In genomic region chr5:110231638-110232037, GRCm38 (mm10) we compare ENCODE assay signal across 8 mouse cellular contexts. TPM values are rescaled to one million over a fixed set of nuclear protein-coding genes. Genes with fewer than 3 reads are reported as not detected.
DNase-seq lines count a peak whose midpoint lies in the region; ATAC-seq lines count a peak whose summit lies in the region.

No protein-coding gene starts in this region.

- H3K4me1 ChIP-seq in hindbrain, embryonic 15.5 days (replicated peaks) = peaks cover 25% of the 10 kb centered on the region
- peaks cover 25% of the 10 kb centered on the region for H3K4me1 ChIP-seq in liver, embryonic 15.5 days (replicated peaks)
- 0 out of 2 replicates have a peak, but pooled peaks cover 13% of the 10 kb centered on the region for H3K4me1 ChIP-seq in stomach, embryonic 15.5 days

- peak; percentile 32 for DNase-seq in adrenal gland, postnatal 14 days
- no peak for DNase-seq in adrenal gland, postnatal 25 days
- DNase-seq in 416B (ENCODE audit: low read depth) = peak; percentile 76
- peak; percentile 38 for DNase-seq in embryo, embryonic 10 days (ENCODE audit: low spot score)
- DNase-seq in frontal cortex, postnatal 10 days (ENCODE audit: low spot score in 2 of 2) = no peak

- H3K9me3 ChIP-seq in hindbrain, embryonic 15.5 days = no peaks in the 10 kb centered on the region
- H3K9me3 ChIP-seq in liver, embryonic 15.5 days (replicated peaks) = no peaks in the 10 kb centered on the region
- no peaks in the 10 kb centered on the region for H3K9me3 ChIP-seq in stomach, embryonic 15.5 days

- H3K36me3 ChIP-seq in hindbrain, embryonic 15.5 days = peaks cover 30% of the 10 kb centered on the region
- peaks cover 28% of the 10 kb centered on the region for H3K36me3 ChIP-seq in liver, embryonic 15.5 days (replicated peaks)
- H3K36me3 ChIP-seq in stomach, embryonic 15.5 days = peaks cover under 1% of the 10 kb centered on the region; the same call in 1 of the 2 replicates

- no peaks in the 10 kb centered on the region for H3K27me3 ChIP-seq in hindbrain, embryonic 15.5 days
- no peaks in the 10 kb centered on the region for H3K27me3 ChIP-seq in liver, embryonic 15.5 days
- H3K27me3 ChIP-seq in stomach, embryonic 15.5 days (replicated peaks) = no peaks in the 10 kb centered on the region

- ATAC-seq in hindbrain, embryonic 15.5 days (ENCODE audit: low FRiP score, low read depth) = no peak
- ATAC-seq in liver, embryonic 15.5 days (ENCODE audit: insufficient read depth) = no peak
- ATAC-seq in stomach, embryonic 15.5 days (ENCODE audit: insufficient read depth, low FRiP score, low read depth) = no peak

- peak overlapping the region; percentile 86 for H3K9ac ChIP-seq in hindbrain, embryonic 15.5 days
- H3K9ac ChIP-seq in liver, embryonic 15.5 days = peak overlapping the region; percentile 93
- no peak overlapping the region; the same call in 1 of the 2 replicates for H3K9ac ChIP-seq in stomach, embryonic 15.5 days

- H3K27ac ChIP-seq in hindbrain, embryonic 15.5 days (replicated peaks) = no peak overlapping the region
- H3K27ac ChIP-seq in liver, embryonic 15.5 days (replicated peaks) = peak overlapping the region; percentile 99
- no peak overlapping the region for H3K27ac ChIP-seq in stomach, embryonic 15.5 days

- peak overlapping the region; percentile 74 for H3K4me2 ChIP-seq in hindbrain, embryonic 15.5 days
- peak overlapping the region; percentile 87 for H3K4me2 ChIP-seq in liver, embryonic 15.5 days
- H3K4me2 ChIP-seq in stomach, embryonic 15.5 days = peak overlapping the region; percentile 61

- WGBS in hindbrain, embryonic 15.5 days = 40% methylated on average over 13 of the region's 13 CpGs
- WGBS in liver, embryonic 15.5 days (ENCODE audit: insufficient replicate concordance) = 32% methylated on average over 13 of the region's 13 CpGs
- 41% methylated on average over 13 of the region's 13 CpGs for WGBS in stomach, embryonic 15.5 days

- peak overlapping the region; percentile 77 for H3K4me3 ChIP-seq in hindbrain, embryonic 15.5 days
- H3K4me3 ChIP-seq in liver, embryonic 15.5 days (replicated peaks) = peak overlapping the region; percentile 91
- peak overlapping the region; percentile 96 for H3K4me3 ChIP-seq in stomach, embryonic 15.5 days (replicated peaks)

RNA-seq across cellular contexts. Expression of gene Ankle2, which starts 0.8 kb away (rescaled TPM):
- 32.5 and 33.8 TPM in 2 replicates for total RNA-seq in adrenal gland, postnatal 14 days (2021)
- 38.7 and 52.6 TPM in 2 replicates for total RNA-seq in adrenal gland, postnatal 25 days (2021)
- 20.5 and 24.1 TPM in 2 replicates for polyA plus RNA-seq in hindbrain, embryonic 15.5 days (2015; fragmentation: Nextera tagmentation; extraction: Ambion mirVana)
- polyA plus RNA-seq in liver, embryonic 15.5 days (2015; fragmentation: Nextera tagmentation; extraction: Ambion mirVana) = 13.1 and 14.3 TPM in 2 replicates
- polyA plus RNA-seq in stomach, embryonic 15.5 days (2015; fragmentation: Nextera tagmentation; extraction: Ambion mirVana) = 23.8 and 24.8 TPM in 2 replicates

RNA-seq across cellular contexts. Expression of gene Pgam5, which starts 38.1 kb away (rescaled TPM):
- total RNA-seq in adrenal gland, postnatal 14 days (2021) = 49.5 and 51.4 TPM in 2 replicates
- 44.7 and 49.8 TPM in 2 replicates for total RNA-seq in adrenal gland, postnatal 25 days (2021)
- 91.4 and 97.9 TPM in 2 replicates for polyA plus RNA-seq in hindbrain, embryonic 15.5 days (2015; fragmentation: Nextera tagmentation; extraction: Ambion mirVana)
- 25.7 and 27.1 TPM in 2 replicates for polyA plus RNA-seq in liver, embryonic 15.5 days (2015; fragmentation: Nextera tagmentation; extraction: Ambion mirVana)
- polyA plus RNA-seq in stomach, embryonic 15.5 days (2015; fragmentation: Nextera tagmentation; extraction: Ambion mirVana) = 50.2 and 55.4 TPM in 2 replicates

RNA-seq across cellular contexts. Expression of gene Pxmp2, which starts 54.3 kb away (rescaled TPM):
- total RNA-seq in adrenal gland, postnatal 14 days (2021) = 18.6 and 39.4 TPM in 2 replicates
- total RNA-seq in adrenal gland, postnatal 25 days (2021) = 9.4 and 10.7 TPM in 2 replicates
- polyA plus RNA-seq in hindbrain, embryonic 15.5 days (2015; fragmentation: Nextera tagmentation; extraction: Ambion mirVana) = 11.9 TPM in 2 replicates
- 44.6 and 45.0 TPM in 2 replicates for polyA plus RNA-seq in liver, embryonic 15.5 days (2015; fragmentation: Nextera tagmentation; extraction: Ambion mirVana)
- polyA plus RNA-seq in stomach, embryonic 15.5 days (2015; fragmentation: Nextera tagmentation; extraction: Ambion mirVana) = 10.5 and 11.1 TPM in 2 replicates

RNA-seq across cellular contexts. Expression of gene Pole, which starts 54.5 kb away (rescaled TPM):
- total RNA-seq in adrenal gland, postnatal 14 days (2021) = 8.2 and 11.9 TPM in 2 replicates
- total RNA-seq in adrenal gland, postnatal 25 days (2021) = 6.2 and 8.0 TPM in 2 replicates
- polyA plus RNA-seq in hindbrain, embryonic 15.5 days (2015; fragmentation: Nextera tagmentation; extraction: Ambion mirVana) = 8.3 and 10.1 TPM in 2 replicates
- polyA plus RNA-seq in liver, embryonic 15.5 days (2015; fragmentation: Nextera tagmentation; extraction: Ambion mirVana) = 14.4 and 16.4 TPM in 2 replicates
- 24.0 and 28.8 TPM in 2 replicates for polyA plus RNA-seq in stomach, embryonic 15.5 days (2015; fragmentation: Nextera tagmentation; extraction: Ambion mirVana)

RNA-seq across cellular contexts. Expression of gene Golga3, which starts 55.1 kb away (rescaled TPM):
- 33.0 and 36.0 TPM in 2 replicates for total RNA-seq in adrenal gland, postnatal 14 days (2021)
- 33.8 and 40.1 TPM in 2 replicates for total RNA-seq in adrenal gland, postnatal 25 days (2021)
- 23.2 and 24.8 TPM in 2 replicates for polyA plus RNA-seq in hindbrain, embryonic 15.5 days (2015; fragmentation: Nextera tagmentation; extraction: Ambion mirVana)
- polyA plus RNA-seq in liver, embryonic 15.5 days (2015; fragmentation: Nextera tagmentation; extraction: Ambion mirVana) = 6.8 and 7.0 TPM in 2 replicates
- 18.9 and 19.3 TPM in 2 replicates for polyA plus RNA-seq in stomach, embryonic 15.5 days (2015; fragmentation: Nextera tagmentation; extraction: Ambion mirVana)

Comparison
In these comparisons a context has a peak if more than half of its experiments do, and no peak if none do; other contexts are left out.
1. DNase-seq: peak in adrenal gland, postnatal 14 days (single experiment), 416B (single experiment) and embryo, embryonic 10 days (single experiment); none in adrenal gland, postnatal 25 days (single experiment) and frontal cortex, postnatal 10 days (0 of 2).
2. Peak in every context shown above with its lines, with median percentiles within 50 percentile points of each other: H3K4me2 ChIP-seq and H3K4me3 ChIP-seq.